Mouse (Mus musculus): ENCODE results near the gene Slc41a1.

GRCm38 (mm10) chr1:131879816-131880215, 52.5 kb downstream of the Slc41a1 start:
- TF ChIP-seq EP300 (IDR thresholded peaks at IDR 0.05), result no peak
- TF ChIP-seq CTCF (IDR thresholded peaks at IDR 0.05), result no peak

Data from lung, postnatal 0 days (tissue).